Mouse (Mus musculus): ENCODE data around the gene Rin2.
"Not testable (repeated sequence)": the region's sequence is repeated elsewhere in the genome, so short reads cannot be mapped to it uniquely, and the experiment has no call there.

The Rin2 gene

DNA sequence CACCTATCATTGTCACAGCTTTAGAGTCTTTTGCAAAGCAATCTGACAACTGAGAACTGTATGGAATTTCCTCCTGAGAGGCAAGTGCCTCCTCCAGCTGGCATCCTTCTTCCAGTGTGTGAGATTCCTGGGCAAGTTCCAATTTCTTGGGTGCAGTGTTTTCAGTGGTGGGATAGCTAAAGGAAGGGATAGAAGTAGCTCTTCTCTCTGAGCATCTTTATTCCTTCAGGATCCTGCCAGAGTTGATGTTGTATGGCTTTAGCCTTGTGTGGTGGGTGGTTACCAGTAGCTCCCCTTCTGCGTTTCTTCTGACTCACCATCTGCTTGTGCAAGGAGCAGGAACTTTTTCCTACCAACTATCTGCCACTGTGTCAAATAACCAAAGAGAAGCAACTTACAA lies 9.1 kb downstream of the Rin2 start:
- DNase-seq (ENCODE audit: low spot score) = no peak

DNA sequence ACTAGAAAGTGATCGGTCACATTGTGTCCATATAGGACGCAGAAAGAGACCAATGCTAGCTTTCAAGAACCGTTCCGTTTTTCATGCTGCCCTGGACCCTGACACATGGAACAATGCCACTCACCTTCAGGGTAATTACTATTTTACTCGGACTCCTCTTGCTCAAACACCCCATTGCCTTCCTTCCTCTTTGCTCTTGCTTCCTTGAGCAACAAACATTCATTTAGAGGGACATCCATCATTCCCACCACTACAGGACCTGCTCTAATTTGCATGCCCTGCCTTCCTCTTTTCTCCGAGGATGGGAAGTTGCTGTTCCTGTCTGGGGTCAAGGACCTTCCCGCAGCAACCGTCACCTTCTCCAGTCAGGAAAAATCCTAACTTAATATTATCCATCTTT lies 9.9 kb downstream of the Rin2 start:
- DNase-seq (ENCODE audit: low spot score) = no peak

DNA sequence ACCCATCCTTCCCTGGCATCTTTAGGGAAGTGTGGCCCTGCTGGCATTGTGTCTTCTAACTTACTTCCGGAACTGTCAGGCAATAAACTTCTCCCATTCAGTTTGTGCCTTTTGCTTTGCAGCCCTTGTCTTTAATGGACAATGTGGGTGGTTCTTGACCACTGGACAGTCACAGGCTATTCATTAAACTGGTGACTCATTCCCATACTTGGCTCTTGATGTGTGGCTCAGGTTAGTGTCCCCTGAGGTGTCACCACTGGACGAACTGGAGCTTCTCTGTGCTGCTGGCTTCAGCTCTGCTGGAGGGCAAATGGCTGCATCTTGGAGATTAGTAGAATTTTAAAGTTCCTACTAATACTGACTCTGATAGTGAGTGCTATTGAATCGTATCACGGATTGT lies 11.0 kb downstream of the Rin2 start:
- no peak for DNase-seq (ENCODE audit: low spot score)

DNA sequence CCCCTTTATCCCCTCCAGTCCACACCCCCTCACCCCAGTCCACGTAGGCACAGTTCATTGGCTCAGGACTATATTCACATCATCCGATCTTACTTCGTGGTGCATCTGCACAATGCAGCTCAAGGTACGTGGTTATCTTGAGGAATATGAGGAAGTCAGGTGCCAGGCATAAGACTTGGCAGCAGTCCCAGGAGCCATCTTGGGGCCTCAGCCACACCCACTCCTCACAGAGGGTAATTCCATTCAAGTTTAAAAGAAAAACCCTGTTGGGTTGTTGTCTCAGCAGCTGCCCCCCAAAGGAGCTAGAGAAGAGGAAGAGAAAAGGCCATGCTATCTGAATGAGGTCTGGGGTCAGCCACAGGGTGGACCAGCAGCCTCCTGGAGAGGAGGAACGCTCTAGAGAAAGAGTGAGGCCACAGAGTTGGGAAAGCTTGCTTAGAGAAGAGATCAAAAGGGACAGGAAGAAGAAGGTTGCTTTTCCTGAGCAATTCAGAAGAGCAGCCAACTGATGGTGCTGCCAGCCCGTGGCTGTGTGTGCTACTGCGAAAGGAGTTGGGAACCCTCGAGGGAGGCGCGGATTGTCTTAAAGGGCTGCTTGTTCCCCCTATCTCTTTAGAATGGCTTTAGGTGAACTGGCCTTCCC lies 16.5 kb downstream of the Rin2 start:
- no peak for DNase-seq (ENCODE audit: low spot score)

DNA sequence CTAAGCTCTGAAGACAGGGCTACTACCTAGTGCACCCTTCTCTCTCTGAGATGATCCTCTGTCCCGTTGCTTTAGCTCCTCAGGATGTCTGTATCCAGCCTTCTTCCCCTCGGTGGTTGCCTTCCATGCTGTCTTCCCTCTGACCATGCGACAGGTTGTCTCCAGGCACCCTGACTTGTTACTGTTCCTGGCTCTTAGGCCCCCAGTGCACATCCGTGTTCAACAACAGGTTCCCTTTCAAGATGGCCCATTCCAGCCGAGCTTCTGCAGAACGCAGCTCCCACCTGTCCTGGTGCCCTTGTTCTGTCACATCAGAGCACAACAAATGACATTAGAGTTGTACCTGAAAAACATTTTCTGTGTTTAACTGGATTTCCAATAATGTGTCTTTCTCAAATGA lies 22.1 kb downstream of the Rin2 start:
- DNase-seq (ENCODE audit: low spot score) = no peak

DNA sequence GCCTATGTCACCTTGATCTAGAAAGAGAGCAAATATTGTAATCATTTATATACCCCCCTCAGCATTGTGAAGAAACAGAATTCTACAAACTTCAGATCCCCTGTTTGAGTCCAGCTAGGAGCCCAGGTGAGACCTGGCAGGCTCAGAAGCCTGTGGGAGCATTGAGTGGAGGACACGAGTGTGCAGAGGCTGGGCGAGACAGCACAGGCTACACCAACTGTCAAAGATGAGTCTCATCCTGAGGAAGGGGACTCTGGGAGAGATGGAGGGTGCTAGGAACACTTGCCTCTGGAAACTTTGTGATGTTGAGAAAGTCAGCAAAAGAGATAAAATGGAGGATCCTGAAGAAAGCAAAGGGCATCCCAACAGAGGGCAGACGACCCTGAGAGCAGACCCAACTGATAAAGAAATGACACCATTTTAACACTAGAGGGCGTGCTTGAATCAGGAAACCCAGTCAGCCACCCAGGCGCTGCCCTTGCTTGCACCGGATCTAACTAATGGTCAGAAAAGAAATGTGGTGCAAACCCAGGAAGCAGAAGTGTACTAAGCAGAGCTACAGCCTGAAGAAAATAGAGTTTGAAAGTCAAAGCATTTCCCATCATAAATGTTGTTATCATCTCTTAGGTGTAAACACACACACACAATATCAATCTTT lies 24.5 kb downstream of the Rin2 start:
- no peak for DNase-seq (ENCODE audit: low spot score)

DNA sequence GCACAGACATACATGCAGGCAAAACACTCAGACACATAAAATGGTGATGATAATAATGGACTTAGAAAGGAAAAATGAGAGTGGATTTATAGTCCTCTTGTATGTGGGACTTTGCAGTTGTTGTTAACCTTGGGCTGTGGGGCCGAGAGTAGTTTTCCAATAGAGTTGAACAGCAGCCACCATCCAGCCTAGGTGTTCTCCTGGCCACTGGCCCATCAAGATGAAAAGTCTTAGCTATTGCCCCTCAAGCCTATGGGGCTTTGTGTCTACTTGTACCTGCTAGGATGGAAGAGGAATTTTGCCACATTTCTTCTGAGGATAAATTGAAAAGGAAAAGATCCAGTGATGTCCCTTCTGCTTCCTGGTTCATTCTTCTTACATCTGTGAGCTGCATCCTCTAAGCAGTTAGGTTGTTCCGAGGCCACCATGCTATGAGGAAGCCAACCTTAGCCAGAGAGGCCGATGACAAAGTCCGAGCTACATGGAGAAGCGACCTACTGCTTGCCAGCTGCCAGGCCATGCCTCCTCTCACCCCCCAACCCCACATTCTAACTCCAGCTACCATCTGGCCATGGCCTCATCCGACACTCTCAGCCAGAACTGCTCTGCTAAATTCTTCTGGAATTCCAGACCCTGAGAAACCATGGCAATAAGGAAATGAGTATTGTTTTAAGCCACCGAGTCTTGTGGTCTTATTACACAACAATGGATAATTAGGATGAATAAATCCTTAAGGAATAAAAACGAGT lies 25.4 kb downstream of the Rin2 start:
- no peak for DNase-seq (ENCODE audit: low spot score)

DNA sequence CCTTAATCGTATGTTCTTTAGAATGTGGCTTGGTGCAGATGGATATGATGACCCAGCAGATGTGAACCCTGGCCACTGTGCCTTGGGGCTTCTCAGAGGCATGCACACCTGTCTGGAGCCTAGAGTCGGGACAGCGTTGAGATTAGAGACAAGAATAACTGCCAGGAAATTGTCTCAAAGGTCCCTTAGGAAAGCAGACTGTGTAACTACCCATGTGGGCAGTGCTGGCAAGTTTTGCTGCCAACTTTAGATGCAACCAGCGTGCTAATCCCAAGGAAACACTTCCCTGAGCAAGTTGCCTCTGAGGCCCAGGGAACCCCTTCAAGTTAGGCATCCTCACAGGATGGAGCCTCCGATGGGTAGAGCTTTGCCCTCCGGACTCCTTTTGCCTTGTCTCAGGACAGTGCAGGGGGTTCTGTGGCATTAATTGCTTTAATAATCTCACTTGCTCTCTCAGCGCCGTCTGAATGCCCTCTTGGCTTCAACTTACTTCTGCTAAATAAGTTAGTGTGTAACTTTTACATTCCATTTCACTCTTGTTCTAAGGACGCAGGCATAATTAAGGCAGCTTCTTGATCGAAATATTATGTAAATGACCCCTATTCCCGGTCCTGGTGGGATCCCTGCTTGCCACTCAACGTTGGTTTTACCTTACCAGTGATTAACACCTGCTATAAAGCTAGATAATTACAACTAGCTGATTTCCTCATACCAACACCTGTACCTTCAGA lies 26.8 kb downstream of the Rin2 start:
- no peak for DNase-seq (ENCODE audit: low spot score)

DNA sequence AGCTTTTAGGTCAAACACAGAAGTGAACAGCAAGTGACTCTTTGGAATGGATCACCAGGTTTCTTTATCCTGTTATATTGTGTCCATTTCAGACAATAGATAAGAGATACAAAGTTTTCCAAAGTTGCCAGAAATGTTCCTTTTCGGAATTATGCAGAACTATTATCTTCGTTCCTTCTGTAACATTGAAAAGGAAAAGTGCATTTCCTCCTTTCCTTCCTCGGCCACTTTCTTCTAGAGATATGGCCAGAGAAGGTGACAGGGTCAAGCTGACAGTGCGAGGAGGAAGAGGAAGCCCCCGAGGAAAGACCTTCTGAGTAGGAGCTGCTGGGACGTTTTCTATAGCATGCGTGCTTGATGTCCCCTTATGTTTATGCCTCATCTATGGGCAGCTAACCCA lies 29.7 kb downstream of the Rin2 start:
- no peak for DNase-seq (ENCODE audit: low spot score)

DNA sequence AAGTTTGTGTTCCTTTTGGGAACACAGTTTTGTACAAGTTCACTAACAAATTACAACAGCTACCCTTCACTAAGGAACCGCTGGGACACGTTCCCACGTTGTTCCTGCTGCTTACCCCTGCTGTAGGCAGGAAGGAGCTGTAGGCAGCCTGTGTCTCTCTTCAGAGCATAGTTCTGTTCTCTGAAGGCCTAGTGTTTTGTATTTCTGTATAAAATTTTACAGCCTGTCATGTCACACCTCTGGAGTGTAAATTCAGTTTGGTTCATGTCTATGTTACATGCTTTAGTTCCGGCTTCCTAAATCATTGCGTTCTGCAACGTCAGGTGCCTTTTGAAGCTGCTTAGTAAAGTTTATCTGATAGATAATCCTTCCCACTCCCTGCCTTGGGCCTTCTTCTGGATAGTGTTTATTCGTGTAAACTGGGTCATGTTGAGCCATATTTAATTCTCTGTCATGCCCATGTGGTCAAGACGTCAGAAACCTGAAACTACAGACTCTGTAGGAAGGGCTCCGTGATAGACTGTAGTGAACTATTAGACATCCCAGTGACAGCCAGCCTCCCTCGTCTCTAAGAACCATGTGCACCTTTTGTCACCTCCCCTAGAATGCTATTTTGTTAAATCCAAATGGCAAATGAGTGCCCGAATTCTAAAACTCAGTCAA lies 34.8 kb downstream of the Rin2 start:
- no peak for DNase-seq (ENCODE audit: low spot score)

DNA sequence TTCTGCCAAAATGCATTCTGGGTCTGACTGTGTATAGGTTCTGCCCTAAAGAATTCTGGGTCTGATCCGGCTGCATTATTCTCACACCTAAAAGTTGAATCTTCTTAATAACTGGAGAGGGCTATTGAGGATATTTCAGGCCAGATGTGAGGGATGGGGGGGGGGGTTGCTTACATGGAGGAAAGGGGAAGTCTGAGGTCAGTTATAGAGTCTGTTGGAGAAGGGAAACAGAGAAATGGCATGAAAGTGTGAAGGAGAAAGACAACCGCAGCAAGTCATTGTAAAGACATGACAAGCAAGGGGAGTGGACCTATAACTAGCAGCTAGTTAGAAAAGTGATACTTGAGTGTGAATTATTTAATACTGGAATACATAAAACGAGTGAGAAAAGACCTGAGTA lies 36.5 kb downstream of the Rin2 start:
- no peak for DNase-seq (ENCODE audit: low spot score)

DNA sequence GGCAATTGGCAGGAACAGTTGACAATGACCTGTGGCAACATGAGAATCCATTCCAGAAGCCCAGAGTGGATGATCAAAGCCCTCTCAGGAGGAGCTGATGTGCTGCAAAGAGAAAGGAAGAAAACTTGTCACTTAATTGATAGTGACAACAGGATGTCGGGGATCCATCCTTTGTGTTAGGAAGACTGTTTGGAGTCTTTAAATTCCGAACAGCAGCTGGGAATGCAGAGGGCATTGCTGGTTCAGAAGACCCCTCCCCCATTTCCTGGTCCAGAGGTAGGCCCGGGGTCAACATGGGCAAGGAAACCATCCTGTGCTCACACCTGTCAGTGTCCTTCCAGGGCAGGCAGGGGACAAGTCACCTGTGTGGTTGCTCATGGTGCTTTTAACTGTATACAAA lies 37.0 kb downstream of the Rin2 start:
- DNase-seq (ENCODE audit: low spot score) = no peak

DNA sequence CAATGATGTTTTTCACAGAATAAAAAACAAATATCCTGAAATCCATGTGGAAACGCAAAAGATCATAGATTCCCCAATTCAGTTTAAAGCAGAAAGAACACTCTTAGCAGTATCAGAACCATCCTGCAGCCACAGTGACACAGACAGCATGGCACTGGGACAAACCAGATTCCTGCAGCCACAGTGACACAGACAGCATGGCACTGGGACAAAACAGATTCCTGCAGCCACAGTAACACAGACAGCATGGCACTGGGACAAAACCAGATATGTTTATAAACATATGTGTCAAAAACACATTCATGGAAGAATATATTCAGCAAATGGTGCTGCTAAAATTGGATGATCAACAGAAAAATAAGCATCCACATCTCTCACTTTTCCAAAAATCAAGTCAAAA lies 42.5 kb downstream of the Rin2 start:
- no peak for DNase-seq (ENCODE audit: low spot score)

DNA sequence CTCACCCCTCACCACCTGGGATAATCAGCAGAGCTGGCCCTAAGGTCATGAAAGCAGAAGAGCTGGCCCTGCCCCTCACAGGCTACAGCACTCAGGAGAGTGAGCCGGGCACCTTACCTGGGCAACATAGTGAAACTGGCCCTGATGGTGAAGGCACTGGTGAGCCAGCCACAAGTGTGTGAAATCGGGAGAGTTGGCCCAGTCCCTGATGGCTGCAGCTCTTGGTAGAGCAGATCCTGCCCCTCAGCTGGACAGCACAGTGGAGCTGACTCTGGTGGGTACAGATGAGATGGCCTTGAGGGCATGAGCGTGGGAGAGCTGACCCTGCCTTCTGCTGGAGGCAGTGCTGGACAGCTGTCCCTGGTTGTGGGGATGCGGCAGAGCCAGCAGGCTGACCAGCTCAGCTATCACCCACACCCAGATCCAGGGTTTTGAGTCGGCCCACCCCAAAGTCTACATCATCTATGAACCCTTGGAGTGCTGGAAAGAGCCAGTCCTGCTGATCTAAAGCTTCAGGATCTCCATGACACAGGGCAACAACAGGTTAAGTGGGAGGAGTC lies 43.7 kb downstream of the Rin2 start:
- DNase-seq (ENCODE audit: low spot score) = no peak

DNA sequence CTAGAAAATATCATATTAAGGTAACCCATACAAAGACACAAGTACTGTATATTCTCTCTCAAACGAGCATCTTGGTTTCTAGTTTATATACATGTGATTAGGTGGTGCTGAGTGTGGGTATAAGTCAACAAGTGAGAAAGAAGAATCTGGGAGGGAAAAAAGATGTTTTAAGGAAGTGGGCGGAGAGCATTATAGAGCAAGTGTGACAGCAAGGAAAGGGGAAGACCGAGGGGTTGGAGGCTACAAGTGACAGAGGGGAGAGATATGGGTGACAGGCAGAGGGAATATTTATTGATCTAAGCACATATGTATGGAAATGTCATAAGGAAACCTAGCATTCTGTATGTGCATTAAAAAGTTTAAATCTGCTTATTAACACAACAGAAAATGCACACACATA lies 45.1 kb downstream of the Rin2 start:
- no peak for DNase-seq (ENCODE audit: low spot score)

DNA sequence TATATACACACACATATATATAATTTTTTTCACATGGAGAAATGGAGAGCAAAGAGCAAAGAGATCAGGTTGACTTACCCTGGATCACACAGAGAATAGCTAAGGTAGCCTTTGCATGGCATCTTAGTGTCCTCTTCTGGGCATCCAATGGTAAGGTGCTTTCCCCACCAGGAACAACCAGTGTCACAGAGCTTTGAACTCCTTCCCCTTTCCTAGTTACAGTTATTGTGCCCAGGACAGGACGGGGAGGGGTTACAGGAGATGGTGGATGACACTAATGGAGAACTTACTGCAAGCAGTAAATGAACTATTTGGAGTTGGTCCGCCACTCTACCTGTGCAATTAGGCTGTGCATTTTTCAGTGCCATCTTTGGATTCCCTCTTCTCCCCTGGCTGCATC lies 45.7 kb downstream of the Rin2 start:
- no peak for DNase-seq (ENCODE audit: low spot score)

DNA sequence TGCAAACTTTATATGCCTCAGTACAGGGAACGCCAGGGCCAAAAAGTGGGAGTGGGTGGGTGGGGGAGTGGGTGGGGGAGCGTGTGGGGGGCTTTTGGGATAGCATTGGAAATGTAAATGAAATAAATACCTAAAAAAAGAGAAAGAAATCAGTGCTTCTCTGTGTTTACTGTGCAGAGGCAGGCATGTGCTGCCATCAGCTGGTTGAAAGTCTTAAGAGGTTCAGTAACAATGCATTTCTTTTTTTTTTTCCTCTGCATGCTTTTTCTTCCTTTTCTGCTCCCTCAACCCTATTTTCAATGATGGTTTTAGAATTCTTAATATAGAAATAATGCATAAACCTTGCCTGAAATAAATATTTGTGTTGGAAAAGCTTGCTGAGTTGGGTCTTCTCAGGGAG lies 47.3 kb downstream of the Rin2 start:
- DNase-seq (ENCODE audit: low spot score) = not testable (repeated sequence)

DNA sequence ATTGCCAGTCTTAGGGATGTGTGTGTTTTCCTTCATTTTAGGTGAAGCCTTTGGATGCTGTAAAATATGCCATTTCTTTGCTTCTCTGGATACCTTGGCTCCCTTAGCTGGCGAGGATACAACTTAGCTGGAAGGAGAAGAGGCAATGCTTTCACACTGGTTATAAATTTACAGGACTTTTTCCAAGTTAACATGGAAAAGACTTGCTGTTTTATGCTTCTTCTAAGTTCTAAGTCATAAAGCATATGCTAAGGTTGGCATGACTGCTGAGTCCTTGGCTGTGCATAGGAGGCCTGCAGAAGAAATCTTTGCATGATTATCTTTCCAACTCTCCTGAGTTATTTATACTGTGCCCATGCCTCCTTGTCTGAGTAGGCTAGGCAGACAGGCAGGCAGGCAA lies 49.3 kb downstream of the Rin2 start:
- DNase-seq (ENCODE audit: low spot score) = no peak

DNA sequence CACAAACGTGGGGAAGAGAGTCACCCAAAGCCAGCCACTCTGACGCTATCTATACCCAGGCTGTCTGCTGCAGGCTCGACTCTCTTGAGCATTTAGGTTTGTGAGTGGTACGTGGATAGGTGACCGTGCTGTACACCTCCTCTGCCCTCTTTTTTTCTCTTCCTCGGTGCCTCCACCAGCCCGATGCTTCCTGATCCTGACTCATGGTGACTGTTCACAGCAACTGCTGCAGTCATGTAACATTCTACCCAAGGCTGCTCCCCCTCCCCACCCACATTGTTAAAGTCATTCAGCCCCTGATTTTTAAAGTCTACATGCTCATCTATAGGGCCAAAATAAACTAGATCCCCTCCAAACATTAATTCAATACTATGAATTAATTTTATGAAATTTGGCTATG lies 54.4 kb downstream of the Rin2 start:
- DNase-seq (ENCODE audit: low spot score) = no peak

DNA sequence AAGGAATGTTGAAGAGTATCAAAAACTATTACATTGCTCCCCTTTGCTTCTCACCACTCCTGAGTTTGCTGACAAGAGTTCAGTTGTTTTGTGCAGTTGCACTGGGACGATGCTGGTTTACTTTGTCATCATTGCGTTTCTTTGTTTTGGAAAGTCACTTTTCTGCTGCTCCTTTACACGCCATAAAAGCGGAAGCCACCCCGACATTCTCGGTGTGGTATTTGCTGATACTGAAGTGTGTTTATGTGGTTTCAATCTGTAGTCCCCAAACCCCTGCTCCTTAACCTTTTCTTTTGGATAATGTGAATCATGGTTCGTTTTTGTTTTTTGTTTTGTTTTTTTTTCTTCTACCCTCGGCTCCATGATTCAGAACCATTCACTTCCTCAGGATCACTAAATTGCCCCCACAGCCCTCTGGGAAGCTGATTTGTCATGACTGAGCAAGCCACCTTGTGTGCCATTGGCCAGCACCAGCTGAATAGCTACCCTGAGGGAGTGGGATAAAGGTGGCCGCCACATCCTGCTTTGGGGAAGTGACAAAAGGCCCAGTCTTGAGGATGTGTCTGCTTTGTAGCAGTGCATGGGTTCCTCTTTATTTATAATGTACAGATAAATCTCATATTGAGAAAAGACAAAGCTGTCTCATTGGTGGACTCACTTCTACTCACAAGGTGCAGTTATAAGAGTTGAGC lies 55.3 kb downstream of the Rin2 start:
- no peak for DNase-seq (ENCODE audit: low spot score)

DNA sequence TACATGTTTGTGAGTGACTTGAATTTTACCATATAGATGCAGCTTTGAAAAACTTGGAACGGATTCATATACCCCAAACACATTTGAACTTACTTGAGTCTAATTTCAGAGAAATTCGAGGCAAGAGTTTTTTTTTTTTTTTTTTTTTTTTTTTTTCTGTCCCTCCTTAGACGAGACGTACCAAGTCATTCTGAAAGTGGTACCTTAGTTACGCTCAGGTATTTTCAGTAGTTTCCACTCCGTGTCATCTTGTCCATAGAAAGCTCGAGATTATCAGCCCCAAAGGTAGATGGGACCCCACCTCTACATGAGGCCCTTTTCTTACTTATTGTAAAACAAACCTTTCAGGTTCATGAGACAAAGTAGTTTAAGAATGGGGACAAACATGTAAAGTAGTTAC lies 55.9 kb downstream of the Rin2 start:
- no peak for DNase-seq (ENCODE audit: low spot score)

Measured in T-cell, adult 2 months (primary cell).